Mouse (Mus musculus): ENCODE results near the gene Lct. TPM values are rescaled to one million over a fixed set of nuclear protein-coding genes. Genes with fewer than 3 reads are reported as not detected.

The Lct gene
- polyA plus RNA-seq, 1 experiment from 2014 or later = 0.12 TPM

DNA sequence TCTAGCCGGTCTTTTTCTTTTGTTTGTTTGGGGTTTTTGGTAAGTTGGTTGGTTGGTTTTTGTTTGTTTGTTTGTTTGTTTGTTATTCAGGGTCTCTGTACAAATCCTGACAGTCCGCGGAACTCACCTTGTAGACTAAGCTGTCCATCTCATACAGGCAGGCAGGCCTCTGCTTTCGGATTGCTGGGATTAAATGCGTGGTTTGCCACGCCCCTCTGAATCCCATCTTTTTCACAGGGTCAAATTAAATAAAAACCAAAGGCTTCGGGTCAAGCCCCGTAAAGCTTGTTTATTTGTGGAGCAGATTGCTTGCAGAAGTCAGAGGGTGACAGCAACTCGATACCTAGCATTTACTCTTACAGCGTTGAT is 84.5 kb downstream of the Lct start, which contains the start of gene Ubxn4:
TSS of gene Ubxn4 (plus strand) at position 338 of the 369 bp plus-strand sequence.
- no peak for DNase-seq
- H3K27ac ChIP-seq (replicated peaks; ENCODE audit: low read depth, low read length) = peak within 1 kb of the TSS; percentile 89
- no peaks in the 10 kb centered on the region for H3K9me3 ChIP-seq (ENCODE audit: control insufficient read depth, low read length)
- 5% methylated on average over 10 of the region's 10 CpGs for whole genome bisulfite sequencing
- ATAC-seq (ENCODE audit: low FRiP score, low TSS enrichment) = peak; percentile 53
- H3K27me3 ChIP-seq (ENCODE audit: control insufficient read depth, insufficient read depth, low read length) = no peaks in the 10 kb centered on the region
- peak within 1 kb of the TSS; percentile 69 for H3K4me3 ChIP-seq (replicated peaks; ENCODE audit: low read depth, low read length)
- peak within 1 kb of the TSS; percentile 91 for H3K4me2 ChIP-seq (ENCODE audit: low read length)
- H3K9ac ChIP-seq (replicated peaks; ENCODE audit: low read length) = peak within 1 kb of the TSS; percentile 75
- H3K4me1 ChIP-seq (ENCODE audit: control insufficient read depth, insufficient read depth, low read length) = peaks cover 17% of the 10 kb centered on the region
- H3K36me3 ChIP-seq (ENCODE audit: control insufficient read depth, insufficient read depth, low read length) = 0 out of 2 replicates have a peak, but pooled peaks cover 8% of the 10 kb centered on the region

DNA sequence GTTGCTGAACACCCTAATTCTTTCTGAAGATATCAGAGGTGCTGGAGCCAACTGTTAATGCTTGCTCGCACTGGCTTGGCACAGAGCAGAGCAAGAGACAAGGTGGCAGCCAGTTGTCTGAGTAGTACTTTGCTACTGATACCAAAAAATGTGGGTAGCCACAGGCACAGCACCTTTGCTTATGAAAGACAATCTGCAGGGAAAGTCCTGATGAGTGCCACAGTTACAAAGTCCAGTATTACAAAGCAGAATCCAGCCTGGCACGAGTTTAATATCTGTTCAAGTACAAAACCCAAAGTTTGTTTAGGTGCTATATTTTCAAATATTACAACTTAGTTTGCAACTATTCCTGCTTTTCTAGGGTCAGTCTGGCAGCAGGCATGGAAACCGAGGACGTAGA is 92.9 kb downstream of the Lct start:
- ATAC-seq (ENCODE audit: low FRiP score, low TSS enrichment) (no peak), DNase-seq (no peak)
- Histone ChIP-seq H3K4me2 (ENCODE audit: low read length) (no peak overlapping the region), H3K9me3 (ENCODE audit: control insufficient read depth, low read length) (no peaks in the 10 kb centered on the region), H3K4me1 (ENCODE audit: control insufficient read depth, insufficient read depth, low read length) (no peaks in the 10 kb centered on the region), H3K27me3 (ENCODE audit: control insufficient read depth, insufficient read depth, low read length) (no peaks in the 10 kb centered on the region), H3K9ac (replicated peaks; ENCODE audit: low read length) (no peak overlapping the region), H3K27ac (replicated peaks; ENCODE audit: low read depth, low read length) (no peak overlapping the region), H3K36me3 (ENCODE audit: control insufficient read depth, insufficient read depth, low read length) (peaks cover 75% of the 10 kb centered on the region), H3K4me3 (replicated peaks; ENCODE audit: low read depth, low read length) (no peak overlapping the region)
- WGBS = 97% methylated on average over 4 of the region's 4 CpGs

Other genes with a start within 250 kb of the Lct start
- 2.8 and 4.8 TPM in 2 replicates for gene Zranb3, start 225.3 kb downstream of the Lct start, polyA plus RNA-seq (2014; fragmentation: Nextera tagmentation; extraction: Ambion mirVana)
- 111 and 113 TPM in 2 replicates for gene R3hdm1, start 225.0 kb downstream of the Lct start, polyA plus RNA-seq (2014; fragmentation: Nextera tagmentation; extraction: Ambion mirVana)
- 75.9 and 81.5 TPM in 2 replicates for gene Ubxn4, start 84.4 kb downstream of the Lct start, polyA plus RNA-seq (2014; fragmentation: Nextera tagmentation; extraction: Ambion mirVana)
- gene Mcm6, start 31.3 kb upstream of the Lct start, polyA plus RNA-seq (2014; fragmentation: Nextera tagmentation; extraction: Ambion mirVana) = 41.3 and 77.8 TPM in 2 replicates
- gene Dars, start 89.0 kb upstream of the Lct start, polyA plus RNA-seq (2014; fragmentation: Nextera tagmentation; extraction: Ambion mirVana) = 96.7 and 111 TPM in 2 replicates

All from midbrain, embryonic 14.5 days (tissue).